20 mouse cellular contexts compared by ENCODE assay signal in the genomic region with DNA sequence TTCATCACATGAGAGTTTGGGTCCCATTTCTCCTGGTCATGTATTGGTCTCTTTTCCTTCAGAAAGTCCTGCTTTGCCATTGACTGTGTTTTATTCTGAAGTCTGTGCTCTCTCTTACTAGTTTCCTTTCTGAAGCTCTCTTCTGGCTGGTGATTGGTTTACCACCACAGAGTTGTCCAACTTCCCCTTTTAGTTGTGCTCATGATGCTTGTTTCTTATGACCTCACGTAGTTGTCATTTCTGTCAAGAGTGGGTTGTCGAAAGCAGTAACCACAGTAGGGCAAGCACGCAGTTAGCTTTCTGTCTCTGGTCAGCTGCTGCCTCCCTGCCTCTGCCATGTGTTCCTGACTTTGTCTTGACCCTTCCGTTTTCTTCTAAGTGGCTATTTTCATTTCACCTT.
"Had no signal": no experiment of that assay in that cellular context is flagged by ENCODE, and none has a peak within 500 bp of the region (broad histone marks: within the 10 kb centered on the region; RNA-seq: fewer than 3 reads in every experiment).

No protein-coding gene starts in this region.

- H3K4me3 ChIP-seq: kidney, embryonic 15.5 days; left cerebral cortex, adult 2 months; liver, embryonic 13.5 days; midbrain, embryonic 12.5 days; midbrain, embryonic 15.5 days; neural tube, embryonic 12.5 days; neural tube, embryonic 15.5 days; stomach, embryonic 15.5 days had no signal

- ATAC-seq: lung, postnatal 0 days; midbrain, embryonic 15.5 days had no signal

- DNase-seq: kidney, adult 8-10 months; kidney, postnatal 10 days; kidney, postnatal 36 days; layer of hippocampus, postnatal 36 days; liver, embryonic 13.5 days; lung, embryonic 14.5 days; lung, postnatal 36 days; right cerebral cortex, adult 18-20 months; right cerebral cortex, postnatal 14 days; right cerebral cortex, postnatal 4 days; thymus, adult 18-20 months; thymus, postnatal 36 days had no signal

- H3K4me1 ChIP-seq: kidney, embryonic 15.5 days; liver, embryonic 13.5 days; midbrain, embryonic 12.5 days; midbrain, embryonic 15.5 days; neural tube, embryonic 12.5 days; neural tube, embryonic 15.5 days; stomach, embryonic 15.5 days had no signal
